Mouse (Mus musculus): ENCODE results near the gene Tspan14.

DNA sequence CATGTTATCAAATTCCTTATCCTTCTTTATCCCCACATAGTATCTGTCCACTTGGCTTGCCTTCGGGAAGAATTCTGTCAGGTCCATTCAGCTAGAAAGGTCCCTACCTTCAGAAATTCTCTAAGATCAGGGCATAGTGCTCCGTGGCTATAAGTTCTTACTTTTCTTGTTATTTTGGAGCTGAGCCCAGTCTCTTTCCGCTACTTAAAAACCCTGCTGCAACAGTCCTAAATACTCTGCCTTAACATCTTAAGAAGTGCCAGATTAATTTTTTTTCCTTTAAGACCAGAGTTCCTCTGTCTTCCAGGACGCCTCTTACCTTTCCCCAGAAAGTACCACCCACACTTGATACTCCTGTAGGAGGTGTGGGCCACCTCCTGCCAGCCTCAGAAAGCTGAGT, 6.4 kb downstream of the Tspan14 start:
- no peak for TF ChIP-seq CTCF (IDR thresholded peaks at IDR 0.05; ENCODE audit: low read depth)
- no peak for TF ChIP-seq EP300 (IDR thresholded peaks at IDR 0.05; ENCODE audit: low read depth)
